In genomic region chr10:34449469-34449868, GRCm38 (mm10) we compare ENCODE assay signal across 13 mouse cellular contexts. TPM values are rescaled to one million over a fixed set of nuclear protein-coding genes. Genes with fewer than 3 reads are reported as not detected.
"Had no signal": no experiment of that assay in that cellular context is flagged by ENCODE, and none has a peak within 500 bp of the region (broad histone marks: within the 10 kb centered on the region; RNA-seq: fewer than 3 reads in every experiment).

No protein-coding gene starts in this region.

- ATAC-seq: liver, postnatal 0 days; lung, postnatal 0 days; midbrain, embryonic 13.5 days; midbrain, embryonic 15.5 days had no signal

- DNase-seq: liver, postnatal 0 days; lung, adult 2 months; lung, postnatal 14 days; lung, postnatal 36 days; right cerebral cortex, postnatal 14 days; thymus, adult 18-20 months; thymus, postnatal 14 days; thymus, postnatal 36 days had no signal

RNA-seq across cellular contexts. Expression of gene Frk, which starts 33.7 kb away (rescaled TPM):
- total RNA-seq: megakaryocyte progenitor cell, adult 5-6 weeks; monocyte, adult 5-6 weeks had no signal

RNA-seq across cellular contexts. Expression of gene Col10a1, which starts 59.7 kb away (rescaled TPM):
- total RNA-seq: megakaryocyte progenitor cell, adult 5-6 weeks; monocyte, adult 5-6 weeks had no signal
